Mouse (Mus musculus) urinary bladder, postnatal 10 days (tissue): Measurements from ENCODE around the gene Ticrr.

ENCODE experiments used
- DNase-seq: peaks from one replicate; pipeline ENCODE4 v3.0.0; 2022; ENCODE audit warnings: low spot score

Gene Ticrr

DNA sequence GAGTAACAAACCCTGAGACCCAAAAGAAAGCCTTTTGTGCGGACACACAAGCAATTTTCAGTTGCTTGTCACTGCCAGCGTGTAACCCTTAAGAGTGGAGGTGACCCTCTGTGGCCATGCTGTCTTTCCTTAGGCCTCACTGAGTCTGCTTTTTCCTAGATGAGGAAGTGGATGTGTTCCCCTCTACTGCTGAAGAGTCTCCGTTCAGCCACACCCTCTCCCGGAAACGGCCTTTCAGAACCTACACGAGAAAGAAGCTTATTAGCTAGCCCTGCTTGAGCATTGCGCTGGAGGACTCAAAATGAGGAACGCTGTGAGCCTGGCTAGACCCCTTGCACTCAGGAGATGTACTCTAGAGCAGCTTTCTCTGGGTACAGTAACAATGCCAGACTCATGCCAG lies 36.5 kb downstream of the Ticrr start:
- no peak for DNase-seq

DNA sequence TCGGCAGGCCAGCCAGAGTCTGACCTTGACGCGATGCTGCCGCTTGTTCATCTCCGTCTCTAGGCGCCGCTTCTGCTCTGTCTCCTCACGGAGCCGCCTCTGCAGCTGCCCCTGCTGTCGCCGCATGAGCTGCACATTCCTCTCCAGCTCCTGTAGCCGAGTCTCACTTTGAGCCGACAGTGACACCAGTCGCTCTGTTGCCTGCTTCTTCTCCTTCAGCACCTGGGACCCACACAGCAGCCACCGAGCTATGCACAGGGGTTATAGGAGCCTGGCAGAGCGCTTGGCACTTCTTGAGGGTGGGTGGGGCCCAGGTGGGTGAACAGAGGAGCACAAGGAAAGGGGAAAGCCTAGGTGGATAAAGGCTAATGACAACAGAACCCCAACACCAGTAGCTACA lies 42.8 kb downstream of the Ticrr start:
- DNase-seq = no peak

DNA sequence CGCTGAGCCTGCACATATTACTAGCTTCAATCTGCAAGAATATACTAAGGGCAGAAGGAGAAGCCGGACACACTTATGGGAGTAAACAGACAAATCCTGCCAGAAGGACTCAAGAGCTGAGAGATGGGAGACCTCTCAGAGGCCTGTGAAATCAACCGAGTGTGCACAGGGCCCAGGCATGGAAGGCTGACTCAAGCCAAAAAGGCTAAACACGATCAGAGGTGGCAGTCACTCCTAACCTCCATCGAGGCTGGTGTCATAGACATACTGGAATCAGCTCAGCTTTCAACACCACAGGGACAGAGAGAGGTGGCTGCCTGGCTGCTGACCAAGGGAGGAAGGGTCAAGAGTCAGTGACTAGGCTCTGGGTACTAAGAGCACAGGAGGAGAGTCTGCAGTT lies 45.2 kb downstream of the Ticrr start:
- DNase-seq = no peak

DNA sequence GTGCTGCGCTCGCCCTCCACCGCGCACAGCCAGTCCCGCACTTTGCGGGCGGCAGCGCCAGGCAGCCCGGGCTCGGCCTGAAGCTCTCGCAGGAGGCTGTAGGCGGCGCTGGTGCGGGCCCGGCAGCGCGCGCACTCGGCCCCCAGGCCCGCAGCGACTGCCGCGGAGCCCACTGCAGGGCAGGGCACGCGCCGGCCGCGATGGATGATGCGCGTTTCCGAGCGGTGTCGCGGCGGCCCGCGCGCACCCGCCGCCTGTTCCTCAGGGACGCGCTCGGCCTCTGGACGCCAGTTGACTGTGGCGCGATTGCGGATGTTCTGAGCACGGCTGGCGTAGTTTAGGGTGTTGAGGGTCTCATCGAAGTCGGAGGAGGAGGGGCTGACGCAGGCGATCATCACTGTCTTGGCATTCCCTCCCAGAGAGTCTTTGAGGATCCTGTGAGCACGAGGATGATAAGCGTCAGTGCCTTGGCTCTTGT lies 50.2 kb downstream of the Ticrr start:
- DNase-seq = no peak

DNA sequence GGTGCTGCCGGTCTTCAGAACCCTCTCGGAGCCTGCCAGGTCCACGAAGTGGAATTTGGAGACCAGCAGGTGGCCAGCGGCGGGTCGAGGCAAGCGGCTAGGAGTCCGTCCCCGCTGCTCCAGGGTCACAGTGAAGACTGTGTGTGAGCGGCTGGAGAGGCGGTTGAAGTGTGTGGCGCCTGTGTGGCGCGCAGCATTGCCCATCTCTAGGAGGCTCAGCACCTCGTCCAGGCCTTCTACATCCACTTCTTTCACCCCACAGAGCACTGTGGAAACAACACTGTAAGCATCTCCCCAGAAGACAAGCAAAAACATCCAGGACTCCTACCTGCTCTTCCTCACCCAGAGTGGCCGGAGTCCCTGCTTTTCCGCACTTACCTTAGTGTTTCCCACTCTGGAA lies 50.8 kb downstream of the Ticrr start:
- no peak for DNase-seq

DNA sequence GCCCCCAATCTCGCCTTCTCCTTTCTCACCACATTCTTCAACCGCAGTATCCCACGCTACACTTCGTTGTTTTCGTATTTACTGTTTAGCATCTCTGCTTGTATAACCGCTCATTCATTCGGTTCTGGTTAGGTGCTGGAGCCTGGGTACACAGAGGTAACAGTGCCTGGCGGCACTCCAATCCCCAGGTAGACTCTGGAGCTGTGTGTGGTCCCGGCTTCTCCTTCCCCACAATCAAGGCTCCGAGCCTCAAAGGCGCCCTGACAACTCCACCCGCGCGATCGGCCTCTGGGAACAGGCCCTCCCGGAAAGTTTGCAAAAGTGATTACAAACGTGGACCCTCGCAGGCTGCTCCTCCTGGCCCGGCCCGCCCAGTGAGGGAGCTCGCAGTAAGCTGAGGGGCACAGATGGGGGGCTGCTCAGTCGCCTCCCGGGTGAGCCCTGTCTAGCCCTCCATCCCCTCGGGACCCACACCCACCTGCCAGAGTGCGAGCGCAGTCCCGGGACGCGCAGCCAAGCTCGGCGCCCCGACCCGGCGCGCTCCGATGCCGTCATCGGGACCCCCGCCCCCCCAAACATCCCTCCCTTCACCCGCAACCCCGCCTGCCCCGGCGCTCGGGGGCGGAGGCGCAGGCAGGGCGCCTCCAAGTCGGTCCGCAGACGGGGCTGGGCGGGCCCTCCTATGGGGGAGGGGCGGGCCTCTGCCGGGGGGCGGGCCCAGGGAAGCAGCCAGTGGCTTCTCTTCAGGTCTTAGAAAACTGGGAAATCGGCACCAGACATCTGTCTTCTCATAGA lies 55.4 kb downstream of the Ticrr start, which contains the start of gene Kif7:
Gene Kif7 (minus strand): TSS at position 534 of the 795 bp plus-strand sequence.
- DNase-seq = no peak

DNA sequence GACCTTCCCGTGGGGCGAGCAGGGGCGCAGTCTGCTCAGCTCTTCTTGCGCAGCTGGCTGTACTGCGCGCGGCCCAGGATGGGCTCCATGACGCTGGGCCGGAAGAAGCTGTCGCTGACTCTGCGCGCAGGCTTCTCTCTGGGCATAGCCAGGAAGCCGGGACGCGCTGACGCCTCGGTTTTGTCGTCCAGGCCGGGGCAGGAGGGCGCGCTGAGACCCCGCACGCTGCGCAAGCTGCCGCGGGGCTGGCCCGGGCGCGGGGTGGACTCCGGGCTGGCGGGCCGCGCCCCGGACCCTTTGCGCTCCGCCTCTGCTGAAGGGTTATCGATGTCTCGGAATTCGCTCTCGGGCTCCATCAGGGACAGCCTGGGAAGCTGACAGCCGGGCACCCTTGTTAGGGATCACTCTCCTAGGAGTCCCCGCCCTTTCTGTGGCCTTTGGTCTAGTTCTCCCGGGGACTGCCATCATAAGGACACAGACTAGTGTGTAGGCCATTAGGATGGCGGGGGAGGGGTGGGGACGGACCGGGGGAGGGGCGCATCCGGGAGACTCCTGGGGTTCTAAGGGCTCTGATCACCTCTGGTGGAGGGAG lies 61.5 kb downstream of the Ticrr start:
- DNase-seq = no peak

DNA sequence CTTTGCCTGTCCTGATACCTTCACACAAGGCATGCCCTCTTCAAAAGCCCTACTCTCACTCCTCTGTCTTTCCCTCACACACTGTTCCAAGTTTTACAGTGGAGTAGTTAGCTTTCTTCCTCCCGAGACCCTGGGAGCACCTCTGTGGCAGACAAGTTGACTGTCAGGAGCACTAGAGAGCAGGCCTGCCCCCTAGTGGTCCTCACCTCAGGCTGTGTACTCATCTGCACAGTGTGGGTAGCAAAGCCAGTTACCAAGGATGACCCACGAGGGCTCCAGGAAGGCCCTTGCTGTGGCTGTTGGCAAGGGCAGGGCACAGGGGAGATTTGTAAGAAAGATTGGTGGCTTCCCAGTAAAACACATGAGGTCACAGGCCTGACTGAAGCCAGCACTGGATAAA lies 67.1 kb downstream of the Ticrr start:
- no peak for DNase-seq

DNA sequence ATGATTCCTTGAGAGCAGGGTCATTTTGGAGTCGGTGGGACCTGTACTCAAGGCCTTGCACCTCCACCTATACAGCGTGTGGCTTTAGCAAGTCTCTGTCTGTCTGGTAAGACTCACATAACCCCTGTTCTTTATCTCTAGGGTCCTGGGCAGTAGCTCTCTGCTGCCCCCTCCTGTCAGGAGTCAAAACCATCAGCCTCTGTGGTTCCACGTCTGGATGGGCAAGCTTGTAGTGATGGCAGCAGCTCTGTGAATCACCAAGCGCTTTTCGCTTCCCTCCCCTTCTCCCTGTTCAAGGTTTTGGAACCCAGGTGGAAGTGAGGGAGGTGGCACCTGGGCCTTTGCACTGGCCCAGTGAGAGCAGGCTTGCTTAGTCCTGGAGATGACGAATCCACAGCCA lies 68.2 kb downstream of the Ticrr start:
- no peak for DNase-seq

DNA sequence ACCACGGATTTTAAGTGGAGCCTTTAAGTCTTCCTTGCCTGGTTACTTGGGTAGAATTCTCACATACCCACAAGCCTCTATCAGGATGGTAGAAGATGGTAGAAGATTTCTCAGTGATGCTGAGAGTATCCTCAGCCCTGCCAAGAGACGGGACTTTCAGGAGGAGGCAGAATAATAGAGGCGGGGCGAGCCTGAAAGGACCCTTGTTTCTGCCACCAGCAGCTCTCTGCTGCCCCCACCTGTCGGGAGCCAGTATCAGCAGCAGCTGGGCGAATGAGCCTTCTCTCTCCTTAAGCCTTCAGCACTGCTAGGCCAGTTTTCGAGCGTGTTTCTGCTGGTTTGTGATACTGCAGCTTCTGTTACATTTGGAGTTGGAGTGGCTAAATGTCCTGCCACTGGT lies 69.2 kb downstream of the Ticrr start:
- no peak for DNase-seq

DNA sequence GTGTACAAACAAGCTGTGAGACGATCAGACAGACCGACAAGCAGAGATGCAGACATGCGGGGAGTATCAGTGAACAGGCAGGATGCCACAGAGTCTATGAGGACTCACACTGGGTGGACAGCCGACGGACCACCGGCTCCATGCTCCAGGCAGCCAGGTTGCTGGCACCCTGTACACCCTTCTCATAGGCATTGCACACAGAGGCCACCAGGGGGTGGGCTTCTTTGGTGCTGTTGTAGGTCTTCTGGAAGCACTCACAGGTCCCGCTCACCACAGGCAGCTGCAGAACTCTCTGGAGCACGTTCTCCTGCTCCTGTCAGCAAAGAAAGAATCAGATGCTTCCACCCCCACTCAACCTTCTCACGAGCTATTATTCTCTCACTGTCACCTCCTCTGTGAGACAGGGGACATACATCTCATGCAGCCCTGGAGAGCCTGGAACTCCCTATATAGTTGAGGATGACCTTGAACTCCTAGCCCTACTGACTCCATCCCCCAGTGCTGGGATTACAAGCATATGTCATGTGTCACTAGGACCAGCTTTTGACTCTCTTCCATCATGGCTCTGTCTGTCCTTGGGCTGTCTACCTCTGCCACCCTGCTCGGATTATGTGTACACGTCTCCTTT lies 69.9 kb downstream of the Ticrr start:
- no peak for DNase-seq

DNA sequence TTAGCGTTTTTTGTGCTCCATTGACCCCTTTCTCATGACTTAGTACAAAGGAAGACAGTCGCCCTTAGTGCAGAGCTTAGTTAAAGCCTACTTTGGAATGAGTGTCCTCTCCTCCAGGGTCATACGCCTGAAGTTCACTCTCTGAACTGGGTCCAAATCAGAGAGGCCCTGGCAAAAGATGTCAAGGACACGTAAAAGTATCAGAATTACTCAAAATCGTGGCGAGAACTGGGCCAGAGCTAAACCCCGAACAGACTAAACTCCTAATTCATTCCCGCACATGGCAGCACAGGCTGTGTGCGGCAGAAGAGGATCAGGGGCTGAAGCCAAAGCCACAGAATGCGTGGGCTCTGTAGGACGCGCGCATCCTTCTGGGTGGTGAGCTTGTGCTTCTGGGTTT lies 71.4 kb downstream of the Ticrr start:
- no peak for DNase-seq

DNA sequence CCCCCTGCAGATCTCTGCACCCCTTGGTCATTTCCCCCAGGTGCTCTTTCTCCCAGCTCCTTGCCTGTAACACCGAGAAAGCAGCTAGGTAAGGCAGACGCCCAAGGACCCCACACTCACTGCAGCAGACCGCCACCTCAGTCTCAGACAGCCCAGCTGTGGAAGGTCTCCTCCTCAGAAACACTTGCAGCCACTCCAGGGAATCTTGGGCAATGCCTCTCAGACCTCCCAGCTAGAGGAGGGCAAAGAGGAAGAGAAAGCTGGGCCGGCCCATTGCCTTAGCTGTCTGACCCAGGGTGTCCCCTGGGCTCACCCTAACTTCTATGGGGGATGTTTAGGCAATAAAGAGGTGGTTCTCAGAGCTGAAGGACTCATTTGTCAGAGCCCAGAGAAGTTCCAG lies 72.6 kb downstream of the Ticrr start, which contains the start of gene Plin1:
Gene Plin1 (minus strand): TSS at position 282 of the 400 bp plus-strand sequence.
- DNase-seq = no peak

DNA sequence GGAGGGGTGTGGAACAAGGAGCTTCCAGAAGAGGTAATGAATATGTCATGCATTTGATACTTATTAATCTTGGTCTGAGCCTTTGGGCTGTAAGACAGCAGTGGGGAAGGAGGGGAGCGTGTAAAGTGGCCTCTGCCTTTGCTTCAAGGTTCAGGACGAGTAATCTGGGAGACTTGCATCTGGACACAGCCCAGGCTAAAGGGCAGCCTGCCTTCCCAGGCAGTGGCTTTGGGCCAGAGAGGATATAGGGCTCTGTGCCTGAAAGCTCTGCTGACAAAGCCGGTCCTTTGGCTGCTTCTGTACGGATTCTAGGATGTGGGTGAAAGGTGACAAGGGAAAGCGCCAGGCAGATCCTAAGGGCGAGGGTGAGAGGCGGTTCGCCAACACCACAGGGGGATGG lies 74.6 kb downstream of the Ticrr start:
- no peak for DNase-seq

DNA sequence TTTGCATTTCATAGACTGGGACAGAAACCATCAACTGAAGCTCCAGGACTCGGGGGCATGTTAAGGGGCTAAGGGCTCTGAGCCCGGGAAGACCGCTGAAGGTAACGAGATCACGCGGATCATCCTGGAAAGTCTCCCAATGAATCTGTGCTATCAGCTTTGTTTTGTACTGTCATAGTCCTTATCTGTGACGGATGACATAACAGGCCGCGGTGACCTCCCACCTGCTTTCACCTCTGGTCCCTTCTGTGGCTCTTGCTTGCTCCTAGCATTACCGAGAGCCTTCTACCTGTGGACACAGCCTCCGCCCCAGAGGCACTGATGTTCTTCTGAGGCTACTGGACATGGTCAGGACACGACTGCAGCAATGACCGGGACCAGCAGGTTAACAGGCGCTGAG lies 76.5 kb downstream of the Ticrr start:
- DNase-seq = no peak

DNA sequence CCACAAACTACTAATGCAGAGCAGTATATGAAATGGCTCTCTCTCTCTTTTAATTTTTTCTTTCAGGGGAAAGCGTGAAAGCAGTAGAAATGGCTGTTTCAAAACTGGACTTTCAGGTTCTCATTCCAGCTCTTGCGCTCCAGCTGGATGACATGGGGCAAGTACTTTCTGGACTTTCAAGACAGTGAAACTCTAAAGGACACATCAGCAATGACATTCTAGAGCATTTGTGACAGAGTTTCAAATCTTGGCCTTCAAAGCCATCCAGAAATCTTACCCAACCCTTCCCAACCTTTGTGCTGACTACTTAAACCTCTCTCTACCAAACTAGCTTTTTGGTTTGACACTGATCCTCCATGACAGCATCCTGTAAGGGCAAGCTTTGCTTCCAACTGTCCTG lies 78.9 kb downstream of the Ticrr start:
- DNase-seq = no peak

DNA sequence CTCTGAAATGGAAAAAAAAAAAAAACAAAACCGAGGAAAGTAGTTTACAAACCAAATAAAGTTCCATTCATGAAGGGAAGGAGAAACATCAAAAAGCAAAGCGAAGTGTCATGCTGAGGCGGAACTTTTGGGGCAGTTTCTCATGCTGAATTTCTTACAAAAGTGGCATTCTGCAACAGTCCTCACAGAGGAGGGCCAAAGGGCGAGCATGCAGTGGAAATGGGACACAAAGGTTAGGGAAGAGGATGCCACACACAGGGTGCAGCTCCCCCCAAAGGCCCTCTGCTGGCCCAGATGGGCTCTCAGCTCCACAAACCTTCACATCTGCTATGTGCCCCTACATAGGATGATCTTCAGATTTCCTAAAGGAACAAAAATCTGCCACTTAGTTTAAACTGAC lies 80.3 kb downstream of the Ticrr start:
- DNase-seq = no peak

DNA sequence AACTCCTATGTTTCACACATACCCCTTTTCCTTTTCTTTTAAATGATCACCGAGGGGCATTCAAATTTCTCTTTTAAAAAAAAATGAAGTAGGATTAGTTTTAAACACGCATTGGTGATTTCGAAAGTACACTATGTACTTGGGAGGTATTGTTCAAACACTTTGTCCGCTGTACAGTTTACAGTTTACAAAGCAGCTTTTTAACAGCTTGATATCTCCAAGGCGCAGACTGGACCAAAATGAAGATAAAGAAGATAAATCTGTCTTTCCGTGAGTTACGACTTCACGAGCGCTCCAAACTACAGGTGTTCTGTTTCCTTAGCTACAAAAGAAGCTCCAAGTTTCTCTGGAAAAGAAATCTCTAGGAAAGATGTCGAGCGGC lies 82.3 kb downstream of the Ticrr start:
- no peak for DNase-seq

DNA sequence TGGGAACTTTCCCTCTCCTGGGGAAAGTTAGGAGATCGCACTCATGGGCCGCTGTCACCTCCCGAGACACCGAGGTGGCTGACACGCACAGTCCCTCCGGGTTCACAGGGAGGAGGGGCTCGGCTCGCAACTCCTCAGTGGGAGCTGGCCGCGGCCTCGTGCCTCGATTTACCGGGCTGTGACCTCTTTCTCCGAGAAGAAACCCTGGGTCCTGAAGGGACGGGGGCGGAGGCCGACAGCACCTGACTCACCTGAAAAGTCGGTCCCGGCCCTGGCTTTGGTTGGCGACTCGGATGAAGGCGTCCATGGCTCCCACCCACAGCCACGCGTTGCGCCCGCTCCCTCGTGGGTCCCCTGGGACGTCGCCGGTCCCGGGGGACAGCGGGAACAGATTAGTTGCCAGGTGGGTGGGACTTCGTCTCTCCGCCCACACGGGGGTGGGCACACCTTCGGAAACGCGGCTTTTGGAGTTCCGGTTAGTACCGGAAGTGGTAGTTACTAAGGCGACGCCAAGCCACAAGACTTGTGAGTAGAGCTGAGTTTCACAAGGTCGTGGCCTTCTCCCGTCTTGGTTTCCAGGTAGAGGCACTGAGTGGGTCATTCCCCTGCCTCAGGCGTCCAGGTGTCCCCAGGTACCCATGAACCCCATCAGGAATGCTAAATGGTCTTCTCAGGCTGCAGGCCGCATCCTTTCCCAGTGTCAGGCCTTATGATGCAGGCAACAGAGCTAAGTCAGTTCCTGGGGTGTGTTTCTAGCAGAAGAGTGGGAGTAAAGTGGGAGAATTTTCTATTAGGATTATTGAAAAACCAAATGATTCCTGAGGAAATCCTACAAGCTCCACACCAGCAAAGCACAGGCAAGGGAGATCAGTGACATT lies 82.9 kb downstream of the Ticrr start, which contains the start of the genes Pex11a and Wdr93:
Gene Pex11a (minus strand): TSS at position 473 of the 878 bp plus-strand sequence.
Gene Wdr93 (plus strand): TSS at position 505 of the 878 bp plus-strand sequence.
- DNase-seq = no peak

DNA sequence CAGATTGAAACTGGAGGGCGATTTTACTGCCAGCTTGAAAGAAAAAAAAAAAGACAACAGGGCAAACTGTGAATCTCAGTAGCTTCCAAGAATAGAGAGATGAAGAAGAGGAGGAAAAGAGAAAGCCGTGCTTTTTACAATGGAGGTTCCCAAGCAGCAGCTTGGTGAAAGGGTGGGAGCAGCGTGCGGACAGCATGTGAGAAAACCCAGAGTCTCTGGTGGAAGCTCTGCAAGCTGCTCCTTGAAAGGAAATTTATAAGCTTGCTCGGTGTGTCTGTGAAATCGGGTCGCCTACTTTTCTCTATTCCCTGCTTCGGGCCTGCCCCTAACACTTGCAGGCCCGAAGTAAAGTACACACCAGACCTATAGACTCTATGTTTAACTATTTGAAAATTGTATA lies 84.1 kb downstream of the Ticrr start:
- no peak for DNase-seq

DNA sequence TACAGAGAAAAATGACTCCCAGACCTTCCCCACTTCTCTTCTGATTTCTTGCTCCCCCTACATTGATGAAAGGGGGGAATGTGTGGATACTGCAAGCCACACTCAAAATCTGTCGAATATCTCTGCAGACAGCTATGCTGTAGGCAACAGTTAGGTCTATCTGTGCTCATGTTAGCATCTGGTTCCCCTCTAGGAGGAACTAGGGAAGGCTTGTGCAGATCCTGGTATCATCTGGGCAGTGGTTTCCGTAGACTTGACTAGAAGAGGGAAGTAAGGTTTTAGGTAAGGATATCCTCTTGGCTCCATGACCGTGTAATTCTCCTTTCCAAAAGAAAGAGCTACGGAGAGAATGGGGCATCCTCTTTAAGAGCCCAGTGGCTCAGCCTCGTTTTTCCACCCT lies 84.6 kb downstream of the Ticrr start:
- DNase-seq = no peak

DNA sequence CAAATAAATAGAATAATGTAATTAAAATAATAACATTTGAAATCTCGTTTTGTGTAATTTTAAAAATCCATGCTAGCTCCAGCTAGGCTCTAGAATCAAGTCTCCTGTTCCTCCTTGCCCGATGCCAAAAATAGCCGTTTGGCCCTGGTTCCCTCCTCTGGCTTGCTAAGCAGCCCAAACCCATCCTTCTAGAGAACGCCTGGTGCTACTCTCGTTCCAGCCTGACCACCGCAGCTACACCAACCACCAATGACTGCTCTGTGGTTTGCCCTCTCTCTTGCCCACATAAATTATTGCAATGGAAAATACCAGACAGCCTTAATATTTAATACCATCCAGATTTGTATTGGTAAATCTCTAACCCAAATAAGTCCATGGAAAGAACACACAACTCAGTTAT lies 87.7 kb downstream of the Ticrr start:
- DNase-seq = no peak
